Mouse (Mus musculus) urinary bladder, postnatal 10 days (tissue): ENCODE data around the gene Rps6ka3.

Source experiments
- DNase-seq: peaks from one replicate; pipeline ENCODE4 v3.0.0; 2022; ENCODE audit warnings: low spot score

Gene Rps6ka3

GRCm38 (mm10) chrX:159210007-159210406 is at the start of gene Rps6ka3:
TSS of gene Rps6ka3 (plus strand) at chrX:159210307.
- no peak for DNase-seq

GRCm38 (mm10) chrX:159169200-159169599 is 40.9 kb upstream of the Rps6ka3 start:
- DNase-seq, result no peak

GRCm38 (mm10) chrX:159171579-159171978 is 38.5 kb upstream of the Rps6ka3 start:
- DNase-seq, result no peak

GRCm38 (mm10) chrX:159191581-159191980 is 18.5 kb upstream of the Rps6ka3 start:
- DNase-seq, result no peak

GRCm38 (mm10) chrX:159199495-159199894 is 10.6 kb upstream of the Rps6ka3 start:
- DNase-seq, result no peak

- no peak for DNase-seq
These were observed 10.0 kb upstream of the Rps6ka3 start for GRCm38 (mm10) chrX:159200101-159200500.

GRCm38 (mm10) chrX:159210892-159211583 is 931 bp downstream of the Rps6ka3 start:
- DNase-seq, result no peak

GRCm38 (mm10) chrX:159215253-159215652 is 5.1 kb downstream of the Rps6ka3 start:
- DNase-seq, result no peak

GRCm38 (mm10) chrX:159222474-159222873 is 12.4 kb downstream of the Rps6ka3 start:
- DNase-seq, result no peak

GRCm38 (mm10) chrX:159237275-159237674 is 27.2 kb downstream of the Rps6ka3 start:
- no peak for DNase-seq

- DNase-seq, result no peak
These were observed 44.1 kb downstream of the Rps6ka3 start for GRCm38 (mm10) chrX:159254001-159254884.

GRCm38 (mm10) chrX:159255123-159255978 is 45.2 kb downstream of the Rps6ka3 start:
- peak; percentile 38 for DNase-seq

GRCm38 (mm10) chrX:159256040-159256852 is 46.1 kb downstream of the Rps6ka3 start:
- no peak for DNase-seq

GRCm38 (mm10) chrX:159256921-159257421 is 46.9 kb downstream of the Rps6ka3 start:
- DNase-seq, result no peak

GRCm38 (mm10) chrX:159264681-159265080 is 54.6 kb downstream of the Rps6ka3 start:
- DNase-seq, result no peak

GRCm38 (mm10) chrX:159269072-159269471 is 59.0 kb downstream of the Rps6ka3 start:
- no peak for DNase-seq

GRCm38 (mm10) chrX:159286765-159287164 is 76.7 kb downstream of the Rps6ka3 start:
- no peak for DNase-seq

- DNase-seq, result no peak
These were observed 85.8 kb downstream of the Rps6ka3 start for GRCm38 (mm10) chrX:159295879-159296278.

- no peak for DNase-seq
These were observed 92.5 kb downstream of the Rps6ka3 start for GRCm38 (mm10) chrX:159302349-159303311.

GRCm38 (mm10) chrX:159315293-159315692 is 105.2 kb downstream of the Rps6ka3 start:
- no peak for DNase-seq
